Mouse (Mus musculus): ENCODE results near the gene Pde7b.

DNA sequence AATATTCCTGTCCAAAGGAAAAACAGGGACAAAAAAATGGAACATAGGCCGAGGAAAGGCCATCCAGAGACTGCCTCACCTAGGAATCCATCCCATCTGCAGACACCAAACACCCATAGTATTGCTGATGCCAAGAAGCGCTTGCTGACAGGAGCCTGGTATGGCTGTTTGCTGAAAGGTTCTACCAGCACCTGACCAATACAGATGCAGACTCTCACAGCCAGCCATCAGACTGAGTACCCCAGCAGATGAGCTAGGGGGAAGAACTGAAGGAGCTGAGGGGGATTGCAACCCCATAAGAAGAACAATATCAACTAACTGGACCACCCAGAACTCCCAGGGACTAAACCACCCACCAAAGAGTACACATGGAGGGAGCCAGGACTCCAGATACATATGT lies 40.7 kb downstream of the Pde7b start:
- TF ChIP-seq CTCF (IDR thresholded peaks at IDR 0.05; ENCODE audit: low read depth, low read length) (no peak), POLR2A (IDR thresholded peaks at IDR 0.05; ENCODE audit: borderline replicate concordance, low read depth, low read length) (no peak)
